Mouse (Mus musculus) bone marrow macrophage, adult 2 months (primary cell): ENCODE data around the gene Lurap1l.

Experiments used
- CTCF ChIP-seq: IDR thresholded peaks from 2 replicates; pipeline ENCODE4 v1.5.1; 2012; ENCODE audit warnings: low read depth, mild to moderate bottlenecking, low read length, moderate library complexity
- POLR2A ChIP-seq: IDR thresholded peaks from 2 replicates; pipeline ENCODE4 v1.6.1; 2012; ENCODE audit warnings: mild to moderate bottlenecking, low read depth, low read length, borderline replicate concordance

DNA sequence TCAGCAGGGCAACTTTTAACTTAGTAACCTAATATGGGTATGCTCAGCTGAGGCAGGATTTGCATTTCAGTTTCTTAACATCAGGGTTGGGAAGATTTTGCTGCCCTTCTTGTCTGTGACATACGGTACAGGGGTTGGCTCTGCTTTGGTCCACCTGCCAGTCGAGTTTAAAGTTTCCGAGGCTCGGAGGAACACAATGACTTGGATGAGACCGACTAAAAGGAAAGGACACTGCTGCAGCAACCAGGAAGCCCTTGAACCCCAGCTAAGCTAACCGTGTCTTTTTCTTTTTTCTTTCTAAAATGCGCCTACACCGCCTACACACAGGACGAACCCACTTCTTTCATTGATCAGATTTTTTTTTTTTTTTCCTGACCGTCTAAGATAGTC is at the start of gene Lurap1l:
- TF ChIP-seq CTCF (no peak), POLR2A (no peak)
